Mouse (Mus musculus) ES-Bruce4 (cell line): ENCODE results near the gene Spats2.

Source experiments
- CTCF ChIP-seq: IDR thresholded peaks from one replicate; pipeline ENCODE4 v1.8.1; 2011; ENCODE audit warnings: low read depth, low read length
- EP300 ChIP-seq: IDR thresholded peaks from 2 replicates; pipeline ENCODE4 v1.6.1; 2011; ENCODE audit warnings: low read depth, low read length; ENCODE audit not compliant: insufficient read depth
- POLR2A ChIP-seq: IDR thresholded peaks from one replicate; pipeline ENCODE4 v1.8.1; 2011; ENCODE audit warnings: low read length; ENCODE audit not compliant: insufficient read depth

- TF ChIP-seq EP300 = no peak
- no peak for TF ChIP-seq POLR2A
- TF ChIP-seq CTCF = no peak
Measured at GRCm38 (mm10) chr15:99092870-99093269, 32.8 kb upstream of the Spats2 start, which contains the start of gene Dnajc22.
